Mouse (Mus musculus) embryonic facial prominence, embryonic 10.5 days (tissue): ENCODE measurements around the gene Sorbs2. TPM values are rescaled to one million over a fixed set of nuclear protein-coding genes. Genes with fewer than 3 reads are reported as not detected.

Source experiments
- DNase-seq: peaks from one replicate; pipeline ENCODE4 v3.0.0-alpha.2; 2017; ENCODE audit warnings: low spot score
- H3K27ac ChIP-seq: fragments of 300-500 bp; sonication (generic); replicated peaks from 2 replicates; pipeline ENCODE4 v1.5.1; 2016; ENCODE audit warnings: mild to moderate bottlenecking
- H3K27me3 ChIP-seq: fragments of 300-500 bp; sonication (generic); replicated peaks from 2 replicates; pipeline ENCODE4 v1.6.1; 2016; ENCODE audit warnings: low read depth, mild to moderate bottlenecking; ENCODE audit not compliant: poor library complexity, severe bottlenecking
- H3K36me3 ChIP-seq: fragments of 300-500 bp; sonication (generic); replicated peaks from 2 replicates; pipeline ENCODE4 v1.6.1; 2016; ENCODE audit warnings: mild to moderate bottlenecking, moderate library complexity
- H3K4me1 ChIP-seq: fragments of 300-500 bp; sonication (generic); 2 replicates; pipeline ENCODE4 v1.6.1; 2016
- H3K4me3 ChIP-seq: fragments of 300-500 bp; sonication (generic); 2 replicates; pipeline ENCODE4 v1.5.1; 2016; ENCODE audit warnings: mild to moderate bottlenecking, moderate library complexity
- H3K9me3 ChIP-seq: fragments of 300-500 bp; sonication (generic); 2 replicates; pipeline ENCODE4 v1.6.1; 2016; ENCODE audit warnings: mild to moderate bottlenecking
- WGBS: fragments of 180-500 bp; shearing (Covaris S2); methylation state at CpG from one replicate; pipeline ENCODE4 v1.1.7; 2016; 5-methylcytosine and 5-hydroxymethylcytosine counted together
- polyA plus RNA-seq: library from polyadenylated mRNA; unstranded; fragments of >200 nt; fragmentation: Nextera tagmentation; extraction: Ambion mirVana; gene quantifications from 2 replicates; pipeline ENCODE4 v1.2.1, GENCODE M21; 2016

Sorbs2 gene
- polyA plus RNA-seq, result 23.8 and 25.2 TPM in 2 replicates

DNA sequence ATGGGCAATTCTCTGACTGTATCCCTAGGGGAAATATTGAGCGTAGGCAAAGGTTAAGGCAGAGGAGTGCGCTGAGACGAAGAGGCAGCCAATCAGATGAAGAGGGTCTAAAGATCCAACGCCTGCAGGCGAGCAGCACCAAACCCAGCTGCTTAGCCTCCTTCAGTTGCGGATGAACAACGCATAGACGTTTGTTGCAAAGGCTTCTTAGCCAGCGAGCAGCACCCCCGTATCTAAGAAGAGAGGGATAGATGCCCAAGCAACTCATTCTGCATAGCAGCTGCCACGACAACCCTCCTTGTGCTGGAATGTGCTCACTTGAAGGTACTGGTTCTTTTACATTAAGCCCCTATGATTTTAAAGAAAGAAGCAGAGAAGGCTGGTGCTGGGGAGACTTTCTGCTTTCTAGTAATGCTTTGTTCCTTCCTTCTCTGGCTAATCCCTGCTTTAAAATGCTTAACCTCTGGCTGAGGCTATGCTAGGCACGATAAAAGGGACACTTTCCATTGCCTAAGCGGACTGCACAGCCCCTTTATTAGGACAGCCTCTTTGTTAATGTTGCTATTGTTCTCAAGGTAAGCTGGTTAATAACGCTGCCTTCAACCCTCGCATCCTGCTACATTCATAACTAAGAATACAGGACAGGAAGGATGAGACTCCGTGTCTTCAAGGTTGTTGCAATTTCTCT is at the start of gene Sorbs2:
TSS of gene Sorbs2 (plus strand) at position 155 of the 688 bp plus-strand sequence.
- 8% methylated on average over 16 of the region's 16 CpGs for WGBS
- H3K4me3 ChIP-seq, result peak within 1 kb of the TSS; percentile 52
- H3K27me3 ChIP-seq, result no peaks in the 10 kb centered on the region
- peaks cover 17% of the 10 kb centered on the region for H3K4me1 ChIP-seq
- no peaks in the 10 kb centered on the region for H3K9me3 ChIP-seq
- peak; percentile 31 for DNase-seq
- H3K27ac ChIP-seq, result peak within 1 kb of the TSS; percentile 59
- H3K36me3 ChIP-seq, result no peaks in the 10 kb centered on the region

DNA sequence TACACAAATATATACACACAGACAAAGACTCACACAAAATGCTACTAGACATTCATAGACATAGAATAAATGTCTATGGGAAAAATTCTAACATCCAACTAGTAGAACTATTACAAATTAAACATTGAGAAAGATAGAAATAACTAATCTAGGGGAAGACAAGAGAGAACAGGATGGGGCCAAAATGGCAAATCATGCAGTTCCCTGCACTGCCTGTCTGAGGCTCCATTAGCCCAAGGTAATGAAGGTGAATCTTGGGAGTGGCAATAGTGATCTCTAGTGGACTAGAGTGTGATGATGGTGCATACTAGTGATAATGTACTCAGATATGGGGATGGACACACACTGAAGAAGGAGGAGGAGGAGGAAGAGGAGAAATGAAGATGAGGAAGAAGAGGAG is 49.7 kb upstream of the Sorbs2 start:
- Histone ChIP-seq H3K27ac (no peak overlapping the region), H3K36me3 (no peaks in the 10 kb centered on the region), H3K4me1 (no peaks in the 10 kb centered on the region), H3K27me3 (no peaks in the 10 kb centered on the region), H3K9me3 (no peaks in the 10 kb centered on the region), H3K4me3 (no peak overlapping the region)
- DNase-seq, result no peak

DNA sequence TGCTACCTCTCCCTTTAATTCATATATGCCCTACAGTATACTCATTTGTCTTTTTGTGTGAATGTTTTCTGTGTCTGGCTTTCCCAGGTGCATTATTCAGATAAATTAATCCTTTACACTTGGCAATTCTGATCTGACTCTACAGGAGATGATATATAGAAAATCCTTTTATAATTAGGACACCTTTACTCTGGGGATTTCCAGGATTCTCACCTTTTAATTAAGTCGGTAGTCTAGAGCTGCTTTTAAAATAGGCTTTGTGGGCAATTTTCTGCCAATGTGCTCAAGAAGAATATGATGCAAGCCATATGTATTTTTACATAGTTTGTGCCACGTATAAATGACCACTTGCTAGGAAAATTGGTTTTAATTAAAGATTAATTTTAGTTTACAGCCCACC is 38.6 kb upstream of the Sorbs2 start:
- no peaks in the 10 kb centered on the region for H3K27me3 ChIP-seq
- H3K27ac ChIP-seq, result no peak overlapping the region
- DNase-seq, result no peak
- H3K4me1 ChIP-seq, result no peaks in the 10 kb centered on the region
- H3K9me3 ChIP-seq, result no peaks in the 10 kb centered on the region
- no peaks in the 10 kb centered on the region for H3K36me3 ChIP-seq
- H3K4me3 ChIP-seq, result no peak overlapping the region
- 84% methylated on average over 2 of the region's 2 CpGs for WGBS

DNA sequence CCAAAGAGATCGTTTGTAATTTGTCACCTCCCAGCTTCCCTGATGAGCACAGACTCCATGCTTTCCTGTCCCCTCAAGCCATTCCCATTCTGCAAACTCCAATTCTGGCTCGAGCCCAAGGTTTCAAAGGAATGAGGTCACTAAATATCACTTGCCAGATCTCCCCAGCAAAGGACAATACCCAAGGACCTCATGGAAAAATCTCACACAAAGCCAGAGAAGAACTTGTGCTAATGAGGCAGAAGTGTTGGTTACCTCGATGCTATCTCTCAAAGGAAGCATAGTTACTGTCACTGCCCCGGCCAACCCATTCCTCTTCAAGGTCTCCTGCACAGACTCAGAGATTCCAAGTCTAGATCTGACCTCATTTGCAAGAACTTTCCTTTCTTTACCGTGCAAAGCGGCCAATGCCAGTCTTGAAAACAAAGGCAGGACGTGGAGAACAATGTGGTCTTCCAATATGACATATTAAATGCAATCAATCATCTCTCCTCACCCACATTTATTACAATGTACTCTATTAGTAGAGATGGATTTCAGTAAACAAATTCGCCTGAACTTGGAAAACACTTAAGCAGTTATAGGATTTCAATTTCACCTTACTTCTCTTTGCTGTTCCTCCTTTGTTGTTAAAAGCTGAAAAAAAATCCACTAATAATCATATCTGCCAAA is 37.9 kb upstream of the Sorbs2 start:
- Histone ChIP-seq H3K27me3 (no peaks in the 10 kb centered on the region), H3K9me3 (no peaks in the 10 kb centered on the region), H3K36me3 (no peaks in the 10 kb centered on the region), H3K4me3 (no peak overlapping the region), H3K4me1 (no peaks in the 10 kb centered on the region), H3K27ac (no peak overlapping the region)
- no peak for DNase-seq
- 77% methylated on average over 8 of the region's 8 CpGs for WGBS

DNA sequence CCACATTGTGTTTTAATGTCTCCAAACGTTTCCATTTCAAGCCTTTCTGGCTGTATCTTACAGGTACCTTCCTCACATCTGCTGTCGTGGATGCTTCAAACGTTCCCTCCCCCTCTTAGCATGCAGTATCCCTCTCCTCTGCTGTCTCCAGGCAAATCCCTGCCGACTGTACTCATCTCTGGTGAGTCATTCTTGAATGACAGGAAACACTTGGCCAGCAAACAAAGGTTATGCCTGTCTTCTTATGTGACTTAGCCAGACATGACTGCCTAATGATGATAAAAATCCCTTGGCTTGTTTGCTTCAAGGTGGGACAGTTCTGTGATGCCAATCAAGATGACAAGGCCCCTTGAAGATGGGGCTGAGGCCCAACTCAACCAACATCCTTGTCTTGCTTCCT is 26.7 kb upstream of the Sorbs2 start:
- Histone ChIP-seq H3K4me1 (no peaks in the 10 kb centered on the region), H3K27me3 (no peaks in the 10 kb centered on the region), H3K4me3 (no peak overlapping the region), H3K9me3 (no peaks in the 10 kb centered on the region), H3K27ac (no peak overlapping the region), H3K36me3 (no peaks in the 10 kb centered on the region)
- WGBS, result 71% methylated on average over 4 of the region's 4 CpGs
- no peak for DNase-seq

DNA sequence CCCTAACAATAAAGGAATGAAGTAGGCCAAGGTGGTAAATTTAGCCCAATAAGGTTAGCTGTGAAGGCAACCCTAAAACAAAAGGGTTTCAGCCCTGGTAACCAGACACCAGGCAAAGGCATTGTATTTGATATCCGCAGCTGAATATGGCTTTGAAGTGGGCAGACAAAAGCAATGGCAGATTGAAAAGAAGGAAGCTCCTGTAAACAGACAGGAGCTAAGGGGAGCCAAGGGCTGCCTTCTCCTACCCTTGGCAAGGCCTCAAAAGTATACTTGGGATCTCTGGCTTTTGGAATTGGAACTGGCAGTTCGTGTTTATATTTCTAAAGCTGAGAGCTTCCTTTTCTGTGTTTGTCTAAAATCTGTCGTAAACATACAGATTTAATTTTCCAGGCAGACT is 21.3 kb upstream of the Sorbs2 start:
- H3K27me3 ChIP-seq, result no peaks in the 10 kb centered on the region
- WGBS, result 84% methylated on average over 3 of the region's 3 CpGs
- no peak overlapping the region for H3K4me3 ChIP-seq
- no peak overlapping the region for H3K27ac ChIP-seq
- no peaks in the 10 kb centered on the region for H3K9me3 ChIP-seq
- H3K36me3 ChIP-seq, result no peaks in the 10 kb centered on the region
- no peak for DNase-seq
- H3K4me1 ChIP-seq, result no peaks in the 10 kb centered on the region

DNA sequence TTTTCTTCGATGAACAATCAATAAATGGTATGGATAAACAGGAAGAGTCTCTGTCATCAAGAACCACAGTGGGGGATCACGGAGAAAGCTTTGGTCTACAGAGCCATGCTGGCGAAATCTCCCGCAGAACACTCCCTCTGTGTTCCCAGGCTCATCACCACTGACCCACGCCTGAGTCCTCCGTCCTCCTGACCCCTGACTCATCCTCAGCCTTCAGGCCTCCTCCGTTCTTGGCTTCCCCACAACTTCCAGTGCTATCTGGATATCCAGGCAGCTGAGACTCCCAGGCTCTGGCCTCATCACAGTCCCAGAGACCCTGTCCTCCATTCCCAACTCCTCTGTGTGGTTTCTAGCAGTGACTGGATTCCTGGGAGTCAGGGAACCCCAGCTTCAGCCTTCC is 3.6 kb upstream of the Sorbs2 start:
- H3K4me1 ChIP-seq, result peaks cover 17% of the 10 kb centered on the region
- WGBS, result 86% methylated on average over 7 of the region's 7 CpGs
- no peaks in the 10 kb centered on the region for H3K9me3 ChIP-seq
- DNase-seq, result no peak
- H3K27ac ChIP-seq, result no peak overlapping the region
- no peaks in the 10 kb centered on the region for H3K36me3 ChIP-seq
- no peak overlapping the region for H3K4me3 ChIP-seq
- H3K27me3 ChIP-seq, result no peaks in the 10 kb centered on the region

DNA sequence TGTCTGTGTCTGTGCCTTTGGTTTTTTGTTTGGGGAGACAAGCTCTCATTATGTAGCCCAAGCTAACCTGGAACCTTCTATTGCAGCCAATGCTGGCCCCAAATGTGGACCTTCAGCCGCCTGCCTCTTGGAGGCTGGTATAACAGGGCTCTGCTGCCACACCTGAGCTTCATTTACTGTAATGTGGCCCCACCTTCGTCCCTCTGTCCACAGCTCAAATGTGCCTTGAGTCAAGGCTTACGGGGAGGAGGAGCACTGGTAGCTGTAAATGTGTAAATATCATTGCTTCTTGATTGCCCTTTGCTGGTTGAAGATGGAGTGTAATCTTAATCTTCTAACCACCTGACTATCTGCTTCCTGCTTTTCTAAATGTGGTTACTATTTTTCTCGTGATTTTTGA is 1.2 kb upstream of the Sorbs2 start:
- no peak for DNase-seq
- WGBS, result 79% methylated on average over 4 of the region's 4 CpGs
- H3K27me3 ChIP-seq, result no peaks in the 10 kb centered on the region
- no peaks in the 10 kb centered on the region for H3K36me3 ChIP-seq
- no peak overlapping the region for H3K27ac ChIP-seq
- H3K9me3 ChIP-seq, result no peaks in the 10 kb centered on the region
- H3K4me1 ChIP-seq, result peaks cover 17% of the 10 kb centered on the region
- no peak overlapping the region for H3K4me3 ChIP-seq

DNA sequence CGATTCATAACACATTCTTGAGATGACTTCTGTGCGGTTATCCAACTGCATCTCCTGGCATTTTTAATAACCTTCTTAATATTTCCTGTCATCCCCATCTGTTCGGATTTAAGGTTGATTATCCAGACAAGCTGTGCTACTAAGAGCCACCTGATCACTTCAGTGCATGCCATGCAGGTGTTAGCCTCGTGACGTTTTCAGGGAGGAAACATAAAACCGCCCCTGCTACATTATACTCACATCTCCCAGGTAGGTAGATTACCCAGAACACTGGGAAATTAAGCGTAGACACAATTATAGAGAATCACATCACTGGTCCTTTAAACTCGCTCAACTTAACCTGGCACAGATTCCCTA is 333 bp upstream of the Sorbs2 start:
- Histone ChIP-seq H3K36me3 (no peaks in the 10 kb centered on the region), H3K27ac (no peak overlapping the region), H3K4me1 (peaks cover 17% of the 10 kb centered on the region), H3K27me3 (no peaks in the 10 kb centered on the region), H3K9me3 (no peaks in the 10 kb centered on the region), H3K4me3 (peak overlapping the region; percentile 52)
- no peak for DNase-seq
- 49% methylated on average over 8 of the region's 8 CpGs for WGBS

DNA sequence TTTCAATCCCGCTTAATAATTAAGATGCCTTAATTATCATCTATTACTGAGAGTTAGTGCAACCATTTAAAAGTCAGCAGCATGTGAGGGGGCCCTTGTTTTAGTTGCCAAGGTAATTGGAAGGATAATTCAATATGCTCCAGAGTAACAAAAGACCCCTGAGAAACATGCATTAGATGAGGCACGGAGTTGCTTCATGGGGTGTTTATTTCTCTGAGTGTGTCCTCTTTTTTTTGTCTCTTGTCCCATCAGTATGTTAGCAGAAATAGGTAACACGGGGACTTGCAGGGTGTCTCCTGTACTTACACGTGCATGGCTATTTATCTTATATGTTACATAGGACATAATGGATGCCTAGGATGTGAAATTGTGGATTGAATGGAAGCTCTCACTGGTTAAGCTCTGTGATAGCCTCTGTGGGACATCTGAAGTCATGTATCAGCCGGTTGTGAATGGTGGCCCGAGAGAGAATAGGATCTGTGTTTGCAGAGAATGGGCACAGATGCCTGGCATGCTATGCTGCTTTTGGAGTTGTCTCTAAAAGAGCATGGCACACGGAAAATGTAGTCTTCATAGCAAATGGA is 1.0 kb downstream of the Sorbs2 start:
- H3K9me3 ChIP-seq, result no peaks in the 10 kb centered on the region
- no peak overlapping the region for H3K27ac ChIP-seq
- DNase-seq, result no peak
- no peaks in the 10 kb centered on the region for H3K36me3 ChIP-seq
- H3K4me1 ChIP-seq, result peaks cover 17% of the 10 kb centered on the region
- H3K27me3 ChIP-seq, result no peaks in the 10 kb centered on the region
- H3K4me3 ChIP-seq, result peak overlapping the region; percentile 52
- 61% methylated on average over 7 of the region's 7 CpGs for WGBS

DNA sequence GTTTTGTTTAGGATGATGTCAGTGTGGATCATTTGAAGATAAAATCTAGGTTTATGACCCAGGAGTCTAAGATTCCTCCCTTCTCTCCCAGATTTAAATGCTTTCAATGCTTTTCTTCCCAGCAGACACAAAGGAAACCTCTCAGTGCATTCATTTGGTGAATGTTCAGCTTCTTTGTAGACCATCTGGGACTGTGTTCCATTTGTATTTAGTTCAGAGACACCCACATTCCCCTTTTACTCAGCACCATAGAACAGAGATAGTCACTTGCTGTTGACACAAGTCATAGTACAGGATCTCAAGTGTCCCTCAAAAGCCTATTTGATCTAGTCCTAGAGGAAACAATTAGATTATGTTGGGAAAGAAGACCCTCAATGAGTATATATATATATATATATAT is 4.8 kb downstream of the Sorbs2 start:
- no peak for DNase-seq
- H3K9me3 ChIP-seq, result no peaks in the 10 kb centered on the region
- H3K27me3 ChIP-seq, result no peaks in the 10 kb centered on the region
- peaks cover 15% of the 10 kb centered on the region for H3K4me1 ChIP-seq
- no peak overlapping the region for H3K27ac ChIP-seq
- no peaks in the 10 kb centered on the region for H3K36me3 ChIP-seq
- H3K4me3 ChIP-seq, result no peak overlapping the region

DNA sequence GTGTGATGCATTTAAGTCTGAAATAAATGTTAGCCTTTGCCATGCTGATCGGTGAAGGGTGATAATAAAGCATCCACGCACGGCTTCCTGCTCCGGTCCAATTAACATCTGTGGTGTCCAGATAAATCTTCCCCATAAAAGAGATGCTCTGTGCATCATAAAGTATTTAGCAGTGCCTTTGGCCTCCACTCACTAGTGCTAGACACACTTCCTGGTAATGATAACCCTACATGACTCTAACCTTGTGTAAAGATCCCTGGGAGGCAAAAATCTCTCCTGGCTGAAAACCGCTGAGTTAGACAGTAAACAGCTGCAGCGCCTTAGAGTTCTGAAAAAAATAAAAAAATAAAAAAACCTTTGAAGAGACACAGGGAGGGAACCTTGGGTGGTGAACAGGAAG is 14.0 kb downstream of the Sorbs2 start:
- no peak overlapping the region for H3K27ac ChIP-seq
- H3K4me3 ChIP-seq, result no peak overlapping the region
- no peaks in the 10 kb centered on the region for H3K36me3 ChIP-seq
- H3K4me1 ChIP-seq, result no peaks in the 10 kb centered on the region
- no peaks in the 10 kb centered on the region for H3K27me3 ChIP-seq
- H3K9me3 ChIP-seq, result no peaks in the 10 kb centered on the region
- no peak for DNase-seq
- WGBS, result 82% methylated on average over 6 of the region's 6 CpGs

DNA sequence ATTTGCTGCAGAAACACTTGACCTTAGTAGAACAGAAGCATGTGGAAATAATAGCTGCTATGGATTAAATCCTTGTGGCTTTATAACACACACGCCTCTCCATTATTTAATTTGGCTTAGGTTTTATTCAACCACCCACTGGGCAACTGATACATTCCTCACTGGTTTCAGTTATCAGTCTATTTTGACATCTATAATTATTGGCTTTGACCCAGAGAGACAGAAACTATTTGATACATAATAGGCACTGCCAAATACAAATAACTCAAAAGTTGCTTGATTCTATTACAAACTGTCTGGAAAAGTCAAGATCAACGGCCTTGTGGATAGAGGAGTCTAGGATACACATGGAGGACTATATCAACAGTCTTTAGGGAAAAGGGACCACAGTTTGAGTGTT is 20.1 kb downstream of the Sorbs2 start:
- Histone ChIP-seq H3K27ac (no peak overlapping the region), H3K9me3 (no peaks in the 10 kb centered on the region), H3K27me3 (no peaks in the 10 kb centered on the region), H3K36me3 (no peaks in the 10 kb centered on the region), H3K4me3 (no peak overlapping the region), H3K4me1 (no peaks in the 10 kb centered on the region)
- 73% methylated on average over 2 of the region's 2 CpGs for WGBS
- DNase-seq, result no peak
